Mouse (Mus musculus) forebrain, embryonic 13.5 days (tissue): ENCODE data around the gene Acp6. TPM values are rescaled to one million over a fixed set of nuclear protein-coding genes. Genes with fewer than 3 reads are reported as not detected.

Source experiments
- polyA plus RNA-seq: library from polyadenylated mRNA; unstranded; fragments of >200 nt; fragmentation: Nextera tagmentation; extraction: Ambion mirVana; gene quantifications from 2 replicates; pipeline ENCODE4 v1.2.1, GENCODE M21; 2015

The Acp6 gene
- polyA plus RNA-seq, 1 experiment from 2014 or later, result 21.8 TPM

Other genes starting within 250 kb of the Acp6 start
- 0.03 TPM in 1 of 2 replicates, not detected in the other for gene Gja8, start 232.8 kb upstream of the Acp6 start, polyA plus RNA-seq
- 101 and 105 TPM in 2 replicates for gene Bcl9, start 139.1 kb downstream of the Acp6 start, polyA plus RNA-seq